Mouse (Mus musculus) adrenal gland, postnatal 10 days (tissue): Measurements from ENCODE around the gene Fgfr2. TPM values are rescaled to one million over a fixed set of nuclear protein-coding genes. Genes with fewer than 3 reads are reported as not detected.

Source experiments
- DNase-seq: peaks from one replicate; pipeline ENCODE4 v3.0.0; 2021; ENCODE audit warnings: mixed read lengths
- total RNA-seq, 2 experiments: library from RNA; stranded (reverse); gene quantifications; 2 replicates each; pipeline ENCODE4 v1.2.3; 2021

The Fgfr2 gene
- total RNA-seq, 2 experiments from 2014 or later = 128 to 169 TPM

- DNase-seq = no peak
Measured at GRCm38 (mm10) chr7:131597779-131598482, 1525.2 kb downstream of the Fgfr2 start.

GRCm38 (mm10) chr7:131585551-131585950 is 1537.6 kb downstream of the Fgfr2 start:
- DNase-seq = no peak

- DNase-seq = no peak
Measured at GRCm38 (mm10) chr7:131582178-131582577, 1541.0 kb downstream of the Fgfr2 start.

- no peak for DNase-seq
Measured at GRCm38 (mm10) chr7:131575246-131575645, 1547.9 kb downstream of the Fgfr2 start.

- DNase-seq = no peak
Measured at GRCm38 (mm10) chr7:131560697-131561042, 1562.5 kb downstream of the Fgfr2 start.

- peak; percentile 91 for DNase-seq
Measured at GRCm38 (mm10) chr7:131559986-131560696, 1563.0 kb downstream of the Fgfr2 start, which contains the start of gene Bub3. Bub3 (plus strand) TSS chr7:131560222.

- no peak for DNase-seq
Measured at GRCm38 (mm10) chr7:131557751-131558150, 1565.4 kb downstream of the Fgfr2 start.

- peak; percentile 14 for DNase-seq
Measured at GRCm38 (mm10) chr7:131556541-131557271, 1566.4 kb downstream of the Fgfr2 start.

- no peak for DNase-seq
Measured at GRCm38 (mm10) chr7:131556116-131556515, 1567.0 kb downstream of the Fgfr2 start.

GRCm38 (mm10) chr7:131555301-131556081 is 1567.7 kb downstream of the Fgfr2 start:
- DNase-seq = peak; percentile 20

GRCm38 (mm10) chr7:131554341-131555180 is 1568.6 kb downstream of the Fgfr2 start:
- DNase-seq = no peak

- peak; percentile 51 for DNase-seq
Measured at GRCm38 (mm10) chr7:131553771-131554175, 1569.4 kb downstream of the Fgfr2 start.

- DNase-seq = no peak
Measured at GRCm38 (mm10) chr7:131552781-131553180, 1570.4 kb downstream of the Fgfr2 start.

- DNase-seq = no peak
Measured at GRCm38 (mm10) chr7:131551931-131552741, 1571.0 kb downstream of the Fgfr2 start.

- no peak for DNase-seq
Measured at GRCm38 (mm10) chr7:131551471-131551870, 1571.7 kb downstream of the Fgfr2 start.

- DNase-seq = no peak
Measured at GRCm38 (mm10) chr7:131548473-131548872, 1574.7 kb downstream of the Fgfr2 start, which contains the start of gene Hmx2. Hmx2 (plus strand) TSS chr7:131548773.

GRCm38 (mm10) chr7:131547481-131547880 is 1575.7 kb downstream of the Fgfr2 start:
- DNase-seq = no peak

GRCm38 (mm10) chr7:131546423-131546822 is 1576.7 kb downstream of the Fgfr2 start:
- DNase-seq = no peak

- DNase-seq = no peak
Measured at GRCm38 (mm10) chr7:131545701-131546385, 1577.3 kb downstream of the Fgfr2 start.

- DNase-seq = no peak
Measured at GRCm38 (mm10) chr7:131544871-131545270, 1578.3 kb downstream of the Fgfr2 start.
